Mouse (Mus musculus) ovary, adult 18-20 months (tissue): Measurements from ENCODE around the gene Cd300a.

ENCODE experiments used
- DNase-seq: peaks from one replicate; pipeline ENCODE4 v3.0.0; 2022; ENCODE audit warnings: low spot score, mixed read lengths

The Cd300a gene

DNA sequence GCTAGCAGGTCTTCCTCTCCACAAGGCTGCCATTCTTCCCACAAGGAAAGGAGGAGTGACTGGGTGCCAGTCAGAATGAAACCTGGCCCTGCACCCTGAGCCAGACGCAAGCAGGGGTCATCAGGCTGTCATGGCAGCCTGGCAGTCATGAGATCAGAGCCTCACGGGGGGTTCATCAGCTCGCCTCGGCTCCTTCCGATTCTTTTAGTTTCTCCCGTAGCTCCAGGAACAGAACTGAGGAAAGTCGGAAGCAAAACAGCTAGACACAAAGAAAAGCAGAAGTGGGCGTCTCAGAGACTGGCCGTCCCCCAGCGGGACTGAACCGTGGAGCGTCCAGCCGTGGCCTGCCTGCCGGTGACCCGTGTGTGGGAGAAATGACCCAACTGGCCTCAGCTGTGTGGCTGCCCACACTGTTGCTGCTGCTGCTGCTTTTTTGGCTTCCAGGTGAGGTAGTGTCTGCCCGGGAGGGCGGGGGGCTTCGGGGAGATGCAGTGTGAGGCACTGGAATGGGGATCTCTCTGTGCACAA is at the start of gene Cd300a:
TSS of gene Cd300a (plus strand) at position 51 of the 528 bp plus-strand sequence.
- DNase-seq, result no peak

DNA sequence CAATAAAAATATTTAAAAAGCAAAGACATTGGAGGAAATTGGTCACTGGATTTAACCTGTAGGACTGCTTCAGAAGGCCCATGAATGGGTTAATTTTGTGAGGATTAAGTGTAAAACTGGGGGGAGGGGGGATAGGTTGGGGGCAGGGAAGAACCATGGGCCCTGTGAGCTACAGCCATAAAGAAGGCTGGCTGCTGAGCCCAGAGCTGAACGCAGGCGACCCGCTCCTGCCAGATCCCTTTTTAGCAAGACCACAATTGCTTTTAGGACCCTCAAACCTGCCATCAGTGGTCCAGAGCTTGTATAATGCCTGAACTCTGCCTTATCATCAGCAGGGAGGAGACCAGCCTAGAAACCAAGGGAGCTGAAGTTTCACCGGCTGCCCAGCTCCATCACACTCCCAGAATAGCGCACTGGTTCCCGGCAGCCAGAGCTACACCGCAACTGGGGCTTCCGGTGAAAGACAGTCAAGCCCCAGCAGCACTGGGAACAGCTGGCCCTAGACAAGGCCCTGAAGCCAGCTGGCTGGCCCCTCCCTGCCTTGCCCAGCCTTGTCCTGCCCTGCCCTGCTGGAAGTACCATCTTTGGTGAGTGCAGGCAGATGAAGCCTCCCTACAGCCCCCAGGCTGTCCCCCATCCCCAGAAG is 45.9 kb upstream of the Cd300a start:
- no peak for DNase-seq

DNA sequence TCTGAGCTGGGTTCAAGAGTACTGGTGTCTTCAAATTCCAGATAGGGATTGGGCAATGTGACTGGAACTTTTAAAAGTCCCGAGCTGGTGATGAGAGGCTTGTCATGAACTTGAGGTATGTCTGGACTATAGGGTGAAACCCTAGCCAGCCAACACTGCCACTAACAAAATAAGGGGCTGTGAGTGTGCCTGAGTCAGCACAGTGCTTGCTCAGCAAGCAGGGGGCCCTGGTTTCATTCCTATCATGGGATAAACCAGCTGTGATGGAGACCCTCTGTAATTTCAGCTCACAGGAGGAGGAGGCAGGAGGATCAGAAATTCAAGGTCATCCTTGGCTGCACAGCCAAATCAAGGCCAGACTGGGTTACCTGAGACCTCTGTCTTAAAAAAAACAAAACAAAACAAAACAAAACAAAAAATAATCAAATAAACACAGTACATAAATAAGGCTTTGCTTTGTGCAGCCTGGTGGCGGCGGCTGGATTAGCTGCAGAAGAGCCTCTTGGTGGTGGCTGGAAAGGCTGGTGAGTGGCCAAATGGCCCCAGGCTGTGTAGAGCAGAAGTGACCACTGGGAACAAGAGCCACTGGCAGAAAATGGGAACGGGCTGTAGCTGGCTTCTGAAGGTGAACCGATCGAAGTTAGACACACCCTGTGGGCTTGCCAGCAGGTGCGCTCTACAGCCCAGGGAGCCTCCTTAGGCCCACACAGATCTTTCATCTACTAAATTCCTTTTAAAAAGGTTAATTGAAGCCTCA is 45.2 kb upstream of the Cd300a start:
- DNase-seq, result no peak

DNA sequence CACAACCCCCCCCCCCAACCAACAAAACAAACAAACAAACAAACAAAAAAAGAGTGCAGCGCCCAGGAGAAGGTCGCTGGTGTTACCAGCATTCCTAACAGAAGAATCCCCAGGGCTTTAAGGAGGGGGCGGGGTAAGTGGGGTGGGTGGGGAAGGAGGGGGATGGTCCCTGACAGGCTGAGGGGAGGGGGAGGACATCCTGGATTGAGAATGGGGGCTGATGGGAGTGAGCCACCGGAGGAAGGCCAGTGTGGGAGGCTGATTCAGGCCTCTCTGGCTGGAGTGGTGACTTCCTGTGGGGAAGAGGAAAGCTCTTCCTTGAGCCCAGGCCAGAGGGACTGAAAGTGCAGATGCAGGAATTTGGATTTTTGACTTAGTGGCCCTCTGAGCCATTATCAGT is 43.5 kb upstream of the Cd300a start:
- no peak for DNase-seq

DNA sequence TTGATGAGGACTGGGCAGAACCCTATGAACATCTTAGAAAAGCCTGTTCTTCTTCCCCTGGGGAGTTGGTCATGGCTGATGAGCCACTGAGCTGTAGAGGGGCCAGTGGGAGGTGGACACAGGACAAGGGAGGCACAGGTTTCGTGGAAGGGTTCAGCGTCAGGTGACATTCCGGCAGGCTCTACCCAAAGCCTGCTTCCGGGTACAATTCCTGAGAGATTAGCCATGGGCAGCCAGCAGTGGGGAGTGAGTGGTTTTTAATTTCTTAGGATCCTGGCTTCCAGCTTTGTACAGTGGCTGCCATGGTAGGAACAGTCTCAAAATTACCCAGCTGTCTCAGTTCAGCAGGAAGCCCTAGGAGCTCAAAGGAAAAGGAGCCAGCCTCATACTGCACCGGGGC is 42.8 kb upstream of the Cd300a start:
- no peak for DNase-seq

DNA sequence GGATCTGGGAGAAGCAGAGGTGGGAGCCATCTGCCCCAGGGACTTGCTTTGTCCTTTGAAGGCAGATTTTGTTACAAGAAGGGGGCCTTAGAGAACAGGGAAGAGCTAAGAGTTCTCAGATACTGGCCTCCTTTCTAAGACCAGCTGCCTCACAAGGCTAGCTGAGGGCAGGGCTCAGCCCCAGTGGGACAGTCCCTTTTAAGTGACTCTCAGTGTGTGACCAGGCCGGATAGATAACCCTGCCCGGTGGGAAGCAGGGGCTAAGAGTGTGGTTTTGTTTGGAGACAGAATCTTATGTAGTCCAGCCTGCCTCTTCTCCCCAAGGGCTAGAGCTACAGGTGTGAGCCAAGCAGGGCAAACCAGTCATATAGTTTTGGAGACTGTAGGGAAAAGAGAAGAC is 40.3 kb upstream of the Cd300a start:
- no peak for DNase-seq

DNA sequence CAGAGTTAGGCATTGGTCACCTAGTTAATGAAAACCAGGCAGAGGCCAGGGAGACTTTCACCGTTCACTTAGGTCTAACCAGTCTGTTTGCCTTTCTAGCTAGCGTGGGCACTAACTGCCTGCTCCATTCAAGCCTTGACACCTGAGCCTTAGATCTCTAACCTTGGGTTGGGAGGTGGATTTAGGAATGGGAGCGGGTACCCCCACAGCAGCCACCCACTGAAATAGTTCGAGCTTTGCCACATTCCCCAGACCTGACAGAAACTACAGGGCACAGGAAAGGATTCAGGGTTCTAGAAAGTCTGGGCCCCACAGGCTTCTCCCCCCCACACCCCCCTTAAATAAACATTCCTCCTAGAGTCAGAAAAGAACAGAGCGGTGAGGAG is 39.8 kb upstream of the Cd300a start:
- no peak for DNase-seq

DNA sequence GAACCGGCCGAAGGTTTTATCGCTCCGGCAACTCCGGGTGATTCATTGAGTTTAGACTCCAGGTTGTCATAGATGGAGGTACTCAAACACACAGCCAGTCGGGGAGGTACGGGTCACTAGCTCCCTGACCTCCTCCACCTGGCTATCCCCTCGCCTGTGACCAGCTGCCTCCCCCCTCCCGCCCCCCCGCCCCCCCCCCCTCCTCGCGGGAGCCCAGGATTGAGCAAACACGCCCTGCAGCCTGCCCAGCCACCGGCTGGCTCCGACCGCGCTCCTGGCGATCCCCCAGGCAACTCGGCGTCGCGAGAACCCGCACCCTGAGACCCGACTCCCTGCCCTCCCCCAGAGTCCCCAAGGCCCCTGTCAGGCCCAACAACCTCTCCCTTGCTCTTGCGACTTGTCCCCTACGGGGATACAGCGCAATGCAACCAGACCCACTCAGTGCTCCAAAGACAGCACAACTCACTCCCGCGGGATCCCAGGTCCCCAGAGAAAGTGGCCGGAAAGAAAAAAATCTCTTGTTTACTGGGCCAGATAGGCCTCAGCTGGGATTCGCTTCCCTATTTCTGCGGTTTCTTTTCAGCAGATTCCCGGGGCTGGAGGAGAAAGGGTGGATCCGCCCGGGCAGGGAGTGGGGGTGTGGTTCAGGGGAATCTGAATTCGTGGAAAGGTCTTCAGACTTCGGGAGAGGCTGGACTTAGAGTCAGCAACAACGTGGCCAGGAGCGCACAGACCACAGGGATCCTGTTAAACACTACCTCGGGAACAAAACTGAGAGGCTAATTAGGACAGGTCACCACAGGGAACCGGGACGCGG is 39.2 kb upstream of the Cd300a start, which contains the start of gene Gprc5c:
TSS of gene Gprc5c (plus strand) at position 701 of the 817 bp plus-strand sequence.
- DNase-seq, result peak; percentile 21

DNA sequence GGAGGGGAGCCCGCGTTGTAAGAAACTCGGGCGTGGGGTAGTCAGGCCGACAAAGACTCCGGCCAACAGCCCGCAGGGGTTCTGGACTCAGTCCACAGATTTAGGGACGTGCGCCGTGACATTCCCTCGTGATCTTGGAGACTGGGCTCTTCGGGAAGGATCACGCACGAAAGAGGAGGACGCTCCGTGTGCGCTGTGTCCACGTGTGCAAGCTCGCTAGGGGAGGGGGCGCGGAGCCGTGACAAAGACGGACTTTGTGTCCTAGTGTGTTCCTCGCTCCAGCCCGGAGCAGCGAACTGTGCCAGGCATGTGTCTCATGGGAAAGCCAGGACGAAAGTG is 38.6 kb upstream of the Cd300a start:
- DNase-seq, result no peak

DNA sequence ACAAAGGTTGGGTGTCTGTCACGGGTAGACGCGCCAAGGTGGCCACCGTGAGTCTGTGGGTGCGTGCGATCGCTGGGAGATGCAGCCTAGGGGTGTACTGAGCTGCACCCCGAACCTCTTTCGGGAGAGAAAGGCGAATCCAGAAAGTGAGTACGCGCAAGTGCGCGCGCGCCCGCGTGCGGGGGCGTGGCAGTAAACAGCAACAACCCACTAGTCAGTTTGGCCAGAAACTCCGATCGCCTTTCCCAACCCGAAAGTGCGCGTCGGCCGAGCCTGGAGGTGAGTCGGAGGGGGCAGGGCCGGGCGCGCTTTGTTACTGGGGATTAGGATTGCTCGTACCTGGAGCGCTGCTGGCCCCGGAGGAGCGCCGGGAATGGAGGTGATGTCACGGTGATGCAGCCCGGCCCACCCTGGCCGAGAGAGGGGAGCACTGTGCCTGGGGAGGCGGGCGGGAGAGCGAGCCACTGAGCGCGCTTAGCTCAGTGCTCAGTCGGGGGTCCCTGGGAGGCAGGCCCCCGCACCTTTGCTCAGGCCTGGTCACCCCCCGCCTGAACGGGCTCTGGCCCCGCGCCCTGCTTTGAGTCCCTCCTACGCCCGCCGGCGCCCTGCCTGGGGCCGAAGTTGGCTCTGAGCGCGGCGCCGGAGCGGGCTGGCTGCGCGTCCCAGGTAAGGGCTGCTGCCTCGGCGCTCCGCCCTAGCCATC is 38.1 kb upstream of the Cd300a start:
- DNase-seq, result peak; percentile 46

DNA sequence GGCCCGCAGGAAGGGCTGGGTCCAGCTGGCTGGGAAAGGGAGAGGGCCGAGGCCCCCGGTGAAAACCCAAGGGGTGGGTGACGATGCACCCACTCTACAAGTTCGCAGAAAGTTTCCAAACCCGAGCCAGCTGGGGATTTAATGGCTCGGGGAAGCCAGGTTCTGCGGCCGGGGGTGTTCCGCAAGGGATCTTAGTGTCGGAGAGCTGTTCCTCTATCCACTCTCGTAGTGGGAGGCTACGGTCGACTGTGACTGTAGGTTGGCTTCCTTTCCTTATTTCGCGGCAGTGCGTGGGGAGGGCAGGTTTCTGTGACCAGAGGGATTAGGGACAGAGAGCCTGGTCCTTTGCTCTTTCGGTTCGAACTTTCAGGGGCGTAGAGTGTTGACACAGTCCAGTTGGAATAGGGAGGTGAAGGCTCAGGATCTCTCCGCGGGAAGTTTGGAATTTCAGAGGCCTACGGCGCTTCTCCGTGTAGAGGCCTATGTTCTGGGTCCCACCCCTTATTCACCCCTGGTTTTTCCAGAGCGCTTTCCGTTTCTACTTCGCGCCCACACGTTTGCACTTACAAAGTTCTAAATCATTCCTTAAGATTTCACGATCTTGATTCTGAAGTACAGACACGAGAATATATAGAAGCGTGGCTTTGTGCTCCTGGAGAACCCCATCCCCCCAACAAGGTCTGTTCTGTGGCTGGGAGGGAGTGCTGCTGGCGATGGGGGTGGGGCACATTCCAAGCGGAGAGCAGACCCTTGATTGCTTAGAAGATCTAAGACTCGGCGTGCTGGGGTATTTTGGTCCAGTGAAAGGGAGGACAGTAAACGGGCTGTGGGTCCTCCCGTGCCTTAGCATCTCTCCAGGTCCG is 37.3 kb upstream of the Cd300a start:
- no peak for DNase-seq

DNA sequence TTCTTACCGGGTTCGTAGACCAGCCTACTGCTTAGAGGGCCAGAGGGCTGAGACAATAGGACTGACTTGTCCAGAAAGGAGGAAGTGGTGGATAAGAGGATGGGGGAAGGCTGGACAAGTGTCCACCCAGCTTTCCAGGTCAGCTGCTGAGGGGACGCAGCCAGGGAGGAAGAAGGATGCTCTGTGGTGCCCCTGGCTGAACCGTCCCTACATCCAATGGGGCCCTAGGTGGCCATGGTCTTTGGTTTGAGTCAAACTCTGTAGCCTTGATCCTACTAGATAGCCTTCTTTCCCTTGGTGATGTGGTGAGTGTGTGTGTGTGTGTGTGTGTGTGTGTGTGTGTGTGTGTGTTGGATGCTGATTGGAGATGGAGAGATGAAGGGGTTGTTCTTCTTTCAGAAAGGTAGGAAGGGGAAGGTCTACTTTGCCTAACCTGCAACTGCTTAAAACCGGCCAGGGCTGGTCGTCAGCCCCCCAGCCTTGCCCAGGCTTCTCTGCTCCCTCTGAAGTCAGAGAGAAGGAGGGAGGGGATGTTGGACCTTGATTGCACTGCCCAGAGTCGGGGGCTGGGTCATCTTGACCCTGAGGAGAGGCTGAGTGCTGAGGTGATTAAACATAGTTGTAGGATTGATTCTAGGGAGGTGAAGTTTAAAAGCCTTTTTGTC is 36.5 kb upstream of the Cd300a start:
- no peak for DNase-seq

DNA sequence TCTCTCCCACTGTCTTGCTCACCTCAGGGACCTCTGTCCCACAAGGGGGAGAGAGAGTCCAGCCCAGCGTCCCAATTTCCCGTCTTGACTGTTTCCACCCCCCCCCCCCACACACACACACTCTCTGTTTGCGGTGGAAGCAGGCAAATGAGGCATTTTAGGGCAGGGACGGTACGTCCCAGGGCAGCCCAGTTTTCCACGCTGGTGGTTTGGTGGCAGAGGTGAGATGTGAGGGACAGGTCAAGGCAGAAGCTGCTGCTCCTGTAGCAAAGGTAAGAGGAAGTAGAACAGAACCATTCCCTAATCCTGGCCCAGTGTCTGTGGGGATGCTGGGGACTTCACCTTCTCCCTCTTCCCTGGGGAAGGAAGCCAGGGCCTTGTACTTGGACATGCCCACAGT is 35.3 kb upstream of the Cd300a start:
- DNase-seq, result no peak

DNA sequence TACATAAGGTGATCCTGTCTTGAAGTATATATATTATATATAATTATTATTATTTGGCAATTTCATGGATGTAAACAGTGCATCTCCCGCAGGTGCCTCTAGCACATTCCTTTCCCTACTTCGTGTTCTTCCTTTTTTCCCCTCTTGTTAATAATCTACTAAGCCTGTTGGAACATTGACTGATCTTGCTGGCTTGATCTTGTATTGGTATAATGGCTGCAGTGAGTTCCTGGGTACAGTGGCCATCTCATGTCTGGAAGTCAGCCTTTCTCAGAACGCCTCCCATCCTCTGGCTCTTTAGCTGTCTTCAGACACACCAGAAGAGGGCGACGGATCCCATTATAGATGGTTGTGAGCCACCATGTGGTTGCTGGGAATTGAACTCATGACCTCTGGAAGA is 33.7 kb upstream of the Cd300a start:
- DNase-seq, result no peak

DNA sequence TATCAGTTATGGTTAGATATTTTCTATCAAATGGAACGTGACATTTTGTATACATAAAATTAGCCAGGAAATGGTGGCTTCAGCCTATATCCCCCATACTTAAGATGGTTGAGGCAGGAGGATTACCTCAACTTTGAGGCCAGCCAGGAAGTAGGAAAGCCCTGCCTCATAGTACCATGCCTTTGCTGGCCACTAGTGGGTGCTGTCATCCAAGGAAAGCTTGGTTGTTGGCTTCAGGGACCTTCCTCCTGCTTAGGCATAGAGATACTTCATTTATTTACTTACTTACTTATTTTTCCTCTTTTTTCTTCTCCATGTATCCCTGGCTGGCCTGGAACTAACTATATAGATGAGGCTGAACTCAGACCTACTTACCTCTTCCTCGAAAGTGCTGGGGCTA is 31.2 kb upstream of the Cd300a start:
- no peak for DNase-seq

DNA sequence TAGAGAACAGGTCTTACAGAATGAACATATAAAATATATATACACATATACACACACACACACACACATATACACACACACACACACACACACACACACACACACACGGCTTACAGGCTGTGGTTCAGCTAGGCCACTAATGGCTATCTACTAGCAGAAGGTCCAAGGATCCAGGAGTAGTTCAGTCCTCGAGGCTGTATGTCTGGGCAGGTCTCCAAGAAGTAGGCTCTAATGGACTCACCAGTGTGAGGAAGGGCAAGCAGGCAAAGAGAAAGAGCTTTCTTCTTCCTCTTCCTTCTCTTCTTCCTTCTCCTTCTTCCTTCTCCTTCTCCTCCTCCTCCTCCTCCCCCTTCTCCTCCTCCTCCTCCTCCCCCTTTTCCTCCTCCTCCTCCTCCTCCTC is 28.8 kb upstream of the Cd300a start:
- DNase-seq, result no peak

DNA sequence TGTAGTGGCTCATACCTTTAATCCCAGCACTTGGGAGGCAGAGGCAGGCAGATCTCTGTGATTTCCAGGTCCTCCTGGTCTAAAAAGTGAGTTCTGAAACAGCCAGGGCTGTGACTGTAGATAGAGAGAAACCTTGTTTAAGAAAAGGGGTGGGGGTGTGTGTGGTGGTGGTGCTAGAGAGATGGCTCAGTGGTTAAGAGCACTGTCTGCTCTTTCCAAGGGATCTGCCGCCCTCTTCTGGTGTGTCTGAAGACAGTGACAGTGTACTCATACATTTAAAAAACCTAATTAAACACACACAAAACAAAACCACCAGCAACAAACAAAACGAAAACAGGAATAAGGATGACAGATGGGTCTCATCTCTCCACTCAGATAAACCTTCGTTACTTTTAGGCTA is 27.2 kb upstream of the Cd300a start:
- no peak for DNase-seq

DNA sequence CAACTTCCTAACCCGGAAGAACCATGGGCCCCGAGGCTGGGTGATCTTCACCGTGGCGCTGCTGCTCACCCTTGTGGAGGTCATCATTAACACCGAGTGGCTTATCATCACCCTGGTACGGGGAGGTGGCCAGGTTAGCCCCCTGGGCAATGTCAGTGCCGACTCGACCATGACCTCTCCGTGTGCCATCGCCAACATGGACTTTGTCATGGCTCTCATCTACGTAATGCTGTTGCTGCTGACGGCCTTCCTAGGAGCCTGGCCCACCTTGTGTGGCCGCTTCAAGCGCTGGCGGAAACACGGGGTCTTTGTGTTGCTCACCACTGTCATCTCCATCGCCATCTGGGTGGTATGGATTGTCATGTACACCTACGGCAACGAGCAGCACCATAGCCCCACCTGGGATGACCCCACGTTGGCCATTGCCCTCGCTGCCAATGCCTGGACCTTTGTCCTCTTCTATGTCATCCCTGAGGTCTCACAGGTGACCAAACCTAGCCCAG is 25.9 kb upstream of the Cd300a start:
- no peak for DNase-seq

DNA sequence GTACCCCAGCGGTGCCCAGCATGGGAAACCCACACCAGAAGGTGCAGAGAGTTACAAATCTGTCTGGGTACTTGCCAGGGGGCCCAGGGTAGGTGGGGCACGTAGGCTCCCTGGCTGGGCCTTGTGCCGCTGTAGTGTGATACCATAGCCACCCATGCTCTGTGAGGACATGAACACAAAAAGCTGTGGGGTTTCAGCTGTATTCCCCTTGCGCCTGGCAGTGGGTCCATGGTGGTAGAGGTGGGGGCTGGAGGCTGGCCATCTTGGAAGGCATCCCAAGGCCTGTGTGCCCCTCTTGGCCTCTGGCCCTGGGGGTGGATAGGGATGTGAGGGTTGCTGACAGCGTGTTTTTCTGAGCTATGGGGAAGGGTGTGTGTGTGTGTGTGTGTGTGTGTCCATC is 23.8 kb upstream of the Cd300a start:
- peak; percentile 32 for DNase-seq
